Mouse (Mus musculus) ES-E14 (cell line): ENCODE measurements around the gene Trp53inp2.

Experiments
- HCFC1 ChIP-seq: IDR thresholded peaks from 2 replicates; pipeline ENCODE4 v1.6.1; 2012; ENCODE audit warnings: low read length, inconsistent platforms, borderline replicate concordance; ENCODE audit not compliant: insufficient read depth
- MAFK ChIP-seq: IDR thresholded peaks from 2 replicates; pipeline ENCODE4 v1.6.1; 2014; ENCODE audit warnings: mild to moderate bottlenecking, low read depth, low read length, inconsistent platforms; ENCODE audit not compliant: insufficient read depth

DNA sequence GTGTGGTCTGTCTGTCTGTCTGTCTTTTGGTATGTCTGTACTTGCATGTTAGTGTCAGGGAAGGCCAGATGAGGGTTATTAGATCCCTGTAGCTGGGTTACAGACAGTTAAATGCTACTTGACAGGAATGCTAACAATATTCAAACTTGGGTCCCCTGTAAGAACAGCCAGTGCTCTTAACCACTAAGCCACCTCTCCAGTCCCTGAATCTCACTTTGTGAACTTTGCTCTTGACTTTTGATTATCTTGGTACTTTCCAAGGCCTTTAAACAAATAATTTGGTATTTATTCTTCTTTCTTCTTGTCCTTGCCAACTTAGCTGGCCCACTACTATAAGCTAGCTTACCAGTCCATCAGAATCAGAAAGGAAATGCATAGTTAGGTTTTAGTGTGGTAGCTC is 40.7 kb upstream of the Trp53inp2 start:
- no peak for TF ChIP-seq HCFC1
- no peak for TF ChIP-seq MAFK
